Mouse (Mus musculus) forebrain, embryonic 11.5 days (tissue): ENCODE results near the gene Astn2. TPM values are rescaled to one million over a fixed set of nuclear protein-coding genes. Genes with fewer than 3 reads are reported as not detected.
A peak's percentile ranks its signal among the peaks of the same experiment; 100 is the strongest.

Experiments used
- ATAC-seq: fragments of 200-750 bp; cut with Nextera tagmentation; replicated peaks from 2 replicates; pipeline ENCODE4 v1.8.0; 2017; ENCODE audit warnings: moderate TSS enrichment; ENCODE audit not compliant: low FRiP score
- DNase-seq: peaks from one replicate; pipeline ENCODE4 v3.0.0-alpha.2; 2017; ENCODE audit warnings: low spot score
- H3K27ac ChIP-seq: fragments of 300-500 bp; sonication (generic); 2 replicates; pipeline ENCODE4 v1.5.1; 2014; ENCODE audit warnings: low read depth, low read length
- H3K27me3 ChIP-seq: fragments of 300-500 bp; sonication (generic); 2 replicates; pipeline ENCODE4 v1.6.1; 2014; ENCODE audit warnings: mild to moderate bottlenecking, low read length, mixed read lengths; ENCODE audit not compliant: control insufficient read depth, insufficient read depth
- H3K36me3 ChIP-seq: fragments of 300-500 bp; sonication (generic); 2 replicates; pipeline ENCODE4 v1.6.1; 2014; ENCODE audit warnings: mild to moderate bottlenecking, low read length, moderate library complexity, mixed read lengths; ENCODE audit not compliant: control insufficient read depth, insufficient read depth
- H3K4me1 ChIP-seq: fragments of 300-500 bp; sonication (generic); replicated peaks from 2 replicates; pipeline ENCODE4 v1.6.1; 2014; ENCODE audit warnings: low read length, mixed read lengths; ENCODE audit not compliant: control insufficient read depth, insufficient read depth
- H3K4me2 ChIP-seq: fragments of 300-500 bp; sonication (generic); 2 replicates; pipeline ENCODE4 v1.6.1; 2014; ENCODE audit warnings: low read depth, mild to moderate bottlenecking, low read length, moderate library complexity, mixed read lengths; ENCODE audit not compliant: severe bottlenecking
- H3K4me3 ChIP-seq: fragments of 300-500 bp; sonication (generic); 2 replicates; pipeline ENCODE4 v1.5.1; 2014; ENCODE audit warnings: low read depth, low read length
- H3K9ac ChIP-seq: fragments of 300-500 bp; sonication (generic); 2 replicates; pipeline ENCODE4 v1.6.1; 2014; ENCODE audit warnings: low read length
- H3K9me3 ChIP-seq: fragments of 300-500 bp; sonication (generic); 2 replicates; pipeline ENCODE4 v1.6.1; 2016; ENCODE audit warnings: low read length, mixed read lengths; ENCODE audit not compliant: control insufficient read depth
- WGBS: fragments of 180-500 bp; shearing (Covaris S2); extraction: QIAGEN DNeasy Blood & Tissue Kit; methylation state at CpG from one replicate; pipeline ENCODE4 v1.1.7; 2014; 5-methylcytosine and 5-hydroxymethylcytosine counted together
- polyA plus RNA-seq: library from polyadenylated mRNA; unstranded; fragments of >200 nt; fragmentation: Nextera tagmentation; extraction: Ambion mirVana; gene quantifications from 2 replicates; pipeline ENCODE4 v1.2.1, GENCODE M21; 2014

The Astn2 gene
- polyA plus RNA-seq, 1 experiment from 2014 or later: 0.94 TPM

DNA sequence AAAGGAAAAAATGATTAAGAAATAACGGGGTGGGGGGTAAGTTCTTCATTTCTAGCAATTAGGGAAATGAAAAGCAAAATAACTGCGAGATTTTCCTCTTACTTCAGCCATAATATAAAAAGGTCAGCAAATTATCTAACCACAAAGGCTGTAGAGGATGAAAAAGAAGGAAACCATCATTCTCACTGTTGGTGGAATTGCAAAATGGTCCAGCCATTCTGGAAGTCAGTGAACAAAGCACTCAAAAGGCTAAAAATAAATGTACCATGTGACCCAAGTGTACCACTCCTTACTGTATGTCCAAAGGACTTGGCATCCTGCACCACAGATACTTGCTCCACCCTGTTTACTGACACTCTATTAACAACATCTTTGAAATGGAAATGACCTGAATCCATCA lies 858.8 kb downstream of the Astn2 start:
- no peak overlapping the region for H3K4me3 ChIP-seq
- 76% methylated on average over 2 of the region's 2 CpGs for WGBS
- H3K27me3 ChIP-seq: no peaks in the 10 kb centered on the region
- ATAC-seq (no peak), DNase-seq (no peak)
- no peaks in the 10 kb centered on the region for H3K4me1 ChIP-seq
- H3K27ac ChIP-seq: no peak overlapping the region
- no peak overlapping the region for H3K4me2 ChIP-seq
- no peaks in the 10 kb centered on the region for H3K36me3 ChIP-seq
- H3K9me3 ChIP-seq: no peaks in the 10 kb centered on the region
- H3K9ac ChIP-seq: no peak overlapping the region

DNA sequence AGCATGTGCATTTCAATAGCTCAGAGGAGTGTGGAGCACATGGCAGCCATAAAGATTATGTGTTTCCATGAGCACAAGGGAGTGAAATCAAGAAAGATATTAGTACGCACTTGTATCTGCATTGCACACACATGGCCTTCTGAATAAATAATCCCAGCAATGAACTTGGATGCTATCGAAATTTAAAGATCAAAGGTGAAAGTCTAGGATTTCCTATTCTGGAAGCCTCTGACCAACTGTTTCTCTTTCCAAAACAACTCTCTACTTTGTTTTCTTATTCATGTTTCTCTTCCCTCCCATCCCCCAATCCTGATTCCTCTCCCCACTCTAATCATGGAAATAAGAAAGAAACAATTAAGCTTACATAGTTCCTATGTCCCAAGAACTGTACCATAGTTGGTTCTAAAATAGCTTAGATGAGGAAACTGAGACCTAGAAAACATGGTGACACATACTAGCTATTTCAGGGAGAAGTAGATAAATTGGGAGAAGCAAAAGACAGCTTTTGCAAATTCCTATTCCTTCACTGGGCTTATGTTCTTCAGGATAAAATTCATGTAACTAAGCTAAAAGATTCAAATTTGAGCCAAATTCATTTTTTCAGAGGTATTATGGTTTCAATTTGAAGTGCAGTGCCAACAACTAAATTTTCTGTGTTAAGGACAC lies 872.2 kb downstream of the Astn2 start:
- 90% methylated on average over 2 of the region's 2 CpGs for WGBS
- H3K9ac ChIP-seq: no peak overlapping the region

DNA sequence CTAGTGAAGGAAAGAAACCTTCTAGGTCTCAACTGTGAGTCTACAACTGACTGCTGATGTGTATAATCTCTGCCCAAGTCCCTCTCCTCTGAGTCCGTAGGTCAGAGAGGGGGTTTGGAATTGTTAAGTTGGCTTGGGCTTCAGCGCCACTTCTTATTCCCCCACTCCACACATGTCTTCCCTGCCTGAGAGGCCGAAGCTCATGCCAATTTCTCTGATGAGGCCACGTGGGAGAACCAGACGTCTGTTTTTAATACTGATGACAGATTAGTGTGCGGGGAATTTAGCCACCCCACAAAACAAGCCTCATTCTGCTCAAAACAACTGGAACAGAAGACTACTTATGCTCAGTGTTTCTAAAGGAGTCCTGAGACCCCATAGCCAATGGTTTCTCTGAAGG lies 872.8 kb downstream of the Astn2 start:
- ATAC-seq: no peak
- 75% methylated on average over 6 of the region's 6 CpGs for WGBS
- Histone ChIP-seq H3K27me3 (no peaks in the 10 kb centered on the region), H3K9me3 (no peaks in the 10 kb centered on the region), H3K27ac (no peak overlapping the region), H3K4me2 (no peak overlapping the region), H3K4me1 (no peaks in the 10 kb centered on the region), H3K36me3 (no peaks in the 10 kb centered on the region), H3K9ac (no peak overlapping the region), H3K4me3 (no peak overlapping the region)
- no peak for DNase-seq

More for the DNA sequence above, 872.2 kb downstream of the Astn2 start:
- no peak overlapping the region for H3K4me2 ChIP-seq
- no peak overlapping the region for H3K4me3 ChIP-seq
- no peaks in the 10 kb centered on the region for H3K4me1 ChIP-seq
- H3K9me3 ChIP-seq: no peaks in the 10 kb centered on the region
- ATAC-seq: no peak
- H3K27me3 ChIP-seq: no peaks in the 10 kb centered on the region
- H3K36me3 ChIP-seq: no peaks in the 10 kb centered on the region
- no peak for DNase-seq
- H3K27ac ChIP-seq: no peak overlapping the region

- DNase-seq (no peak), ATAC-seq (no peak)
- no peaks in the 10 kb centered on the region for H3K36me3 ChIP-seq
- no peaks in the 10 kb centered on the region for H3K27me3 ChIP-seq
- no peak overlapping the region for H3K27ac ChIP-seq
- H3K4me3 ChIP-seq: no peak overlapping the region
- no peak overlapping the region for H3K4me2 ChIP-seq
- H3K9ac ChIP-seq: no peak overlapping the region
- WGBS: 74% methylated on average over 2 of the region's 2 CpGs
- H3K4me1 ChIP-seq: no peaks in the 10 kb centered on the region
- H3K9me3 ChIP-seq: no peaks in the 10 kb centered on the region
Measured at GRCm38 (mm10) chr4:65530901-65531300, 873.5 kb downstream of the Astn2 start.

DNA sequence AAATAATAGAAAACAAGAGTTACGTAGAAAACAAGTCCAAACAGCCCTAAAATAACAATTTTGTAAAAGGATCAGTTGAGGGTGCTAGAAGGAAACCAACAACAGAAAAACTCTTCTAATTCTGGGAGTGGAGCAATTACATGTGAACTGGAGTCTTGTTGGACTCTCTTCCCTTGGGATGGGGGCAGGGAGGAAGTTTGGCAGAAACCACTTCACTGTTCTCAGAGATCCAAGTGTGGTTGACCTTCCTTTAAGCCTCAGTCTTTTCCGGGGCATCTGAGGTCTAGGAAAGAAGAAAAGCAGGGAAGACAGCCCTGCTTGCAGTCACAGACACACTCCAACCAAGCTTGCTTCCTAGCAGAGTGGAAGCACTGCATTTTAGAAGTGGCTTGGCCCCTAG lies 896.3 kb downstream of the Astn2 start:
- ATAC-seq (no peak), DNase-seq (no peak)
- Histone ChIP-seq H3K27me3 (no peaks in the 10 kb centered on the region), H3K36me3 (no peaks in the 10 kb centered on the region), H3K4me3 (no peak overlapping the region), H3K27ac (no peak overlapping the region), H3K9ac (no peak overlapping the region), H3K9me3 (no peaks in the 10 kb centered on the region), H3K4me2 (no peak overlapping the region), H3K4me1 (no peaks in the 10 kb centered on the region)
- WGBS: 65% methylated on average over 2 of the region's 2 CpGs

- DNase-seq (no peak), ATAC-seq (no peak)
- H3K9me3 ChIP-seq: no peaks in the 10 kb centered on the region
- H3K9ac ChIP-seq: no peak overlapping the region
- no peaks in the 10 kb centered on the region for H3K27me3 ChIP-seq
- H3K4me1 ChIP-seq: no peaks in the 10 kb centered on the region
- no peak overlapping the region for H3K4me3 ChIP-seq
- H3K27ac ChIP-seq: no peak overlapping the region
- H3K36me3 ChIP-seq: no peaks in the 10 kb centered on the region
- no peak overlapping the region for H3K4me2 ChIP-seq
Measured at GRCm38 (mm10) chr4:65506870-65507269, 897.5 kb downstream of the Astn2 start.

- H3K27ac ChIP-seq: no peak overlapping the region
- no peaks in the 10 kb centered on the region for H3K9me3 ChIP-seq
Measured at GRCm38 (mm10) chr4:65496463-65496834, 908.0 kb downstream of the Astn2 start.

DNA sequence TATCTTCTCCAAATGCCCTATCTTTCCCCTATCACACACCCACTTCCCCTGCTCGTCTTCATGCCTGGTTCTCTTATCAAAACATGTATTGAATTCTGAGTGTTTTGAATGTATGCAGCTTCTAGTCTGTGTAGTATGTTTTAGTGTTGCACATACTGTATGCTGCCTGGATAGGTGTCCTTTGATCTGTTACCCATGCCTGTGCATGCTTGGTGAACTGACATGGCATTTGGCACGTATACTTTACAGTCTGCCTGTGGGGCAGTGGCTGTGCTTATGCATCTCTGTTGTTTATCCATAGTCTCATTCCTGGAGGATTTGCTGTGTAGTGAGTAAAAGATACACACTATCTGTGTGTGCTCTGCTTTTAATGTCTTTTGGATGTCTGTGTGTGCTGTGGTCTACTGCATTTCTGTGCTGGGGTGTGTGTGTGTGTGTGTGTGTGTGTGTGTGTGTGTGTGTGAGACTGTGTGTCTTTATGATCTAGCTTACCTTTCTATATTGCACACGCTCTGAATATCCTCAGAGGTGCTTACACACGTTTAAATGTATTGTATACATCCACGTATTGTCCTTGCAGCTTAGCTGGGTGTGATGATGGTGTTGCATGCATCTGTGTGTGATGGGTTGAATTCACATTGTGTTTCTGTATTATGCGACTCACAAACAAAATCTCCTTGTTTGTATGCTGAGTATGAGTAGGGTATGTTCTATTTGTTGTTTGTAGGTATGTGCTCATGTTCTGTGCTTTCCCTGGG lies 908.5 kb downstream of the Astn2 start:
- DNase-seq (no peak), ATAC-seq (peak; percentile 23)
- no peak overlapping the region for H3K4me3 ChIP-seq
- 72% methylated on average over 6 of the region's 6 CpGs for WGBS
- H3K4me2 ChIP-seq: no peak overlapping the region
- H3K36me3 ChIP-seq: no peaks in the 10 kb centered on the region
- H3K9ac ChIP-seq: no peak overlapping the region
- peaks cover 4% of the 10 kb centered on the region; the same call in 1 of the 2 replicates for H3K4me1 ChIP-seq
- no peak overlapping the region for H3K27ac ChIP-seq
- no peaks in the 10 kb centered on the region for H3K27me3 ChIP-seq
- no peaks in the 10 kb centered on the region for H3K9me3 ChIP-seq

More at GRCm38 (mm10) chr4:65496463-65496834, 908.0 kb downstream of the Astn2 start:
- Histone ChIP-seq H3K4me1 (peaks cover 4% of the 10 kb centered on the region; the same call in 1 of the 2 replicates), H3K27me3 (no peaks in the 10 kb centered on the region), H3K4me2 (no peak overlapping the region), H3K36me3 (no peaks in the 10 kb centered on the region), H3K4me3 (no peak overlapping the region), H3K9ac (no peak overlapping the region)
- DNase-seq (peak; percentile 90), ATAC-seq (peak; percentile 98)
- WGBS: 3% methylated on average over 3 of the region's 3 CpGs

GRCm38 (mm10) chr4:65491541-65491940 lies 912.9 kb downstream of the Astn2 start:
- no peak overlapping the region for H3K27ac ChIP-seq
- DNase-seq: no peak
- H3K4me3 ChIP-seq: no peak overlapping the region
- H3K4me2 ChIP-seq: no peak overlapping the region
- peaks cover 4% of the 10 kb centered on the region; the same call in 1 of the 2 replicates for H3K4me1 ChIP-seq
- ATAC-seq: no peak
- H3K9me3 ChIP-seq: no peaks in the 10 kb centered on the region
- no peaks in the 10 kb centered on the region for H3K36me3 ChIP-seq
- no peak overlapping the region for H3K9ac ChIP-seq
- H3K27me3 ChIP-seq: no peaks in the 10 kb centered on the region
- 88% methylated on average over 2 of the region's 2 CpGs for WGBS
